Mouse (Mus musculus): ENCODE results near the gene Xiap. TPM values are rescaled to one million over a fixed set of nuclear protein-coding genes. Genes with fewer than 3 reads are reported as not detected.
"Not testable (repeated sequence)": the region's sequence is repeated elsewhere in the genome, so short reads cannot be mapped to it uniquely, and the experiment has no call there.

Gene Xiap
- 10 to 100 TPM; 67.7 to 69.9 TPM for total RNA-seq (2021)
- long read RNA-seq, experiment 1, partial matches to known transcripts = 0 of 3 reads
- long read RNA-seq, experiment 1, other reads (novel, unspliced or antisense) = 3 of 3 reads
- long read RNA-seq, experiment 2, full-length matches to known transcripts = 1 of 14 reads
- long read RNA-seq, experiment 2, partial matches to known transcripts = 1 of 14 reads
- long read RNA-seq, experiment 2, other reads (novel, unspliced or antisense) = 12 of 14 reads

DNA sequence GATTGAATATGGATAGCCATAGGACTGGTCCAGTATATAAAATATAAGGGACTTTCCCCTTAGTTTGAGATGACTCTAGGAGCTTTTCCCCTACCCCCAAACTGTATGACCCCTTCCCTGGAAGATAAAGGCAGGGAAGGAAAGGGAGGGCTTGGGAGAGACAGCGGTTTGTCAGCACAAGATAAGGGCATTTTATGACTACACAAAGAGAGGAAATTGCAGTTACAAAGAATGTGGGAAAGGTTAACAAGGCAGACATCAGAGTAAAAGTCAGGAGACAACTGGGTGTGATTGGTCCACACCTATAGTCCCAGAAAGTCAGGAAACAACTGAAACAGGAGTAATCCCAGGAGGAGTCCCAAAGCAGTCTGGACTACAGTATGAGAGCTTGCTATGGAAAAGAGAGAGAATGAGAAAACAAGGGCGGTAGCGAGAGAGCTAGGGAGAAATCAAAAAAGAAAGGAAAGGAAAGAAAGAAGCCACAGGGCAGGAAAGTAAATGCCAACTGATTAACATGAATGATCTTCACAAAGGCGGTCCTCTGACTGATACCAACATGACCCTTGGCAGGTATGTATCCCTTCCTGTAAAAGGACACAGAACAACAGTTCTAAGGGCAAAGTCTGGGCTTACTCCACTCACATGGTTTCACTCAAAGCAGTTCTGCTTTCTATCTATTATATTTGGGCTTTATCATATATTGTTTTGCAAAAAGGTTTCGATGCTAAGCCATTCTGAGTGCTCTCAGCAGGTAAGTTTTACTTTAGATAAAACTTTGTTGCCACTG is at the start of gene Xiap:
TSS of gene Xiap (plus strand) at position 398 of the 787 bp plus-strand sequence.
- DNase-seq (ENCODE audit: low spot score in 2 of 2) = no peak

- DNase-seq (ENCODE audit: low spot score in 2 of 2) = no peak
Measured at GRCm38 (mm10) chrX:42012677-42013208, 46.7 kb upstream of the Xiap start.

- no peak for DNase-seq (ENCODE audit: low spot score in 2 of 2)
Measured at GRCm38 (mm10) chrX:42013776-42014175, 45.7 kb upstream of the Xiap start.

GRCm38 (mm10) chrX:42014502-42014901 is 45.0 kb upstream of the Xiap start:
- DNase-seq (ENCODE audit: low spot score in 2 of 2) = no peak

DNA sequence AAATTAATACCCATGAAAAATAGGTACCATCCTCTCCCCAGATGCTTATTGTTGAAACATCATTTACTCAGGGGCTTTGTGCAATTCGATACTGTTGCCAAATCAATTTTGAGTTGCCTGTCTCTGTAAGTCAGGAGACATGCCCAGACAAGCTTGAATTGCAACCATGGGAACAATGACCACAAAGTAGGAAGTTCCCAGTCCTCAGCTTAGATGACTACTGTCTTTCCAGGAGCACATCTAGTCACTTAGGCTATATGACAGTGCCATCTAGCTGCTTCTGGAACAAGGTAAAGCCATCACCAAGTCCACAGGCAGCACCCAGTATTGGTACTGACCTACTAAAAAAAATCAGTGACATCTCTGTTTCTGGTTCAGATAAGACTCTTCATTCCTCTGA is 41.4 kb upstream of the Xiap start:
- no peak for DNase-seq (ENCODE audit: low spot score in 2 of 2)

DNA sequence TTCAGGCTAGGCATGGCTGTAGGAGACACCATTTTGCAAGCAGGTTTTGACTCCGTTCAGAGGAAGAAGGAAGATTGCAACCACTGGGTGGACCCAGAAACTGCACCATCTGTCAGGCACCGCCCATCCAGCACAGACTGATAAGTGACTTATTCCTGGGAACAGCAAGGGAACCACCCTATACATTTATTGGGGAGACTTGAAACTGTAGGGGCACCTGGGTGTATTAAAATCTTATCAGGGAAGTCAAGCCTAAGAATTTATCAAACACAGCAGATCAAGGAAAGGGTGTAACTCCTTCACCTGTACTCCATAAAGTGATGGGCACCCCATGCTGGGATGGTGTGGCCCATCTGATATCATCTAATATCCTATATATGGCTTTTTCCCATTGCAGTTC is 40.0 kb upstream of the Xiap start:
- DNase-seq (ENCODE audit: low spot score in 2 of 2) = no peak

- not testable (repeated sequence) for DNase-seq (ENCODE audit: low spot score in 2 of 2)
Measured at GRCm38 (mm10) chrX:42025802-42026440, 33.6 kb upstream of the Xiap start.

GRCm38 (mm10) chrX:42026981-42027380 is 32.5 kb upstream of the Xiap start:
- DNase-seq (ENCODE audit: low spot score in 2 of 2) = not testable (repeated sequence)

DNA sequence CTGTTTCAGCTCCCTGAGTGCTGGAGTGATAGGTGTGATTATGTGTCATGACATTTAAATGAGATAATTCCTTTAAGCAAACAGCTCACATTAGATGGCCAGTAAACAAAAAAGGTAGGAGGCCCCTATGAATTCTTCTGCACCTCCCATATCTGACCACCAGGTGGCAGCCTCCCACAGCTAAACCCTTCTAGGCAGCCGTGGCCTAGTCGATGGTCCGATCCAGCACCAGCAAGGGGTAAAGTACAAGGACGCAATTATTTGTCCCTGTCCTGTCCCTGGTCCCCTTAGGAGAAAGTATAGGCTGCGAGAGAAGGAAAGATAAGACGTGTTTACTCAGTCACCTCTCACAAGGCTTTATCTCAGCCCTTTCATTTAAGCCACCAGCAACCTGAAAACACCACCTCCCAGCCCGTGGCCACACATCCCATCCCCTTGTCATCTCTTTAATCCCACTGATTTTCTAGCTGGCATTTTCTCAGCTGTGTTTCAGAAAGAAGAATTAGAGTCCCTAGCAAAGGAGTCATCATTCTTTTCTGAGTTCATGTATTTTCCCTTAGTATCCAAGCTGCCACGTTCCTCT is 26.3 kb upstream of the Xiap start:
- DNase-seq (ENCODE audit: low spot score in 2 of 2) = peak; percentile 17 to 45

DNA sequence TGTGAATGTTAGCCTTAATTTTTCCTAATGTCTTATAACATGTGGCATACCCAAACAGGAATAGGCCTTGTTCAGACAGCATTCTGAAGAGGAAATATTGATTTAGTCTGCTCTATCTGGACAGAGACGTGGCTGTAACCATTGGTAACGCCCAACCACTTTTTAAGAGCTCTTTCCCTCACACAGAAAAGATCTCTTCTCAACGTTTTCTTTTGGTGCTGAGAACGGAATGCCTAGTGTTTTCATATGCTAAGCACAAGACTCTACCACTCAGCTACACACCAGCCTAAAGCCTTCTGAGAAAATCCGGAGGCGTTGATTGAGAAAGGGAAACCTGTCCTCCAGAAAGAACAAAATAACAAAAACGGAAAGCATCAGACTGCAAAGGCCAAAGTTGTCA is 25.6 kb upstream of the Xiap start:
- DNase-seq (ENCODE audit: low spot score in 2 of 2) = no peak

- DNase-seq (ENCODE audit: low spot score in 2 of 2) = no peak
Measured at GRCm38 (mm10) chrX:42039481-42039880, 20.0 kb upstream of the Xiap start.

DNA sequence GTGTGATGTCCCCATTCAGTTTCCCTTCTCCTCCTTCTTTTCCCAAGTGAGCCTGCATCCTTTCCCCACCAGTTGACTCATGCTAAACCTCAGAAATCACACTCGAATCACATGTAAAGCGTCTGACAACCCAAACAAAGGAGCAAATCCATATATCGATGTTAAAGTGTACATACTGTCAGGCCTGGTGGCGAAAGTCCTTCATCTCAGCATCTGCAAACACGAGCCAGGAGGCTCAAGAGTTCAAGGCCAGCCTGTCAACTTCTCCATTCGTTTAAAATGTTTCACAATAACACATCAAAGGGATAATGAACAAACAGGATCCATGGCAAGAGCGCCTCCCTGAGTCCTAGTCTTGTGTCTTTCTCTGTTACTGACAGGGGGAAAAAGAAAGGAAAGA is 14.5 kb upstream of the Xiap start:
- DNase-seq (ENCODE audit: low spot score in 2 of 2) = peak in 1 of 2 experiments; percentile 3

- DNase-seq (ENCODE audit: low spot score in 2 of 2) = no peak
Measured at GRCm38 (mm10) chrX:42050652-42051643, 8.5 kb upstream of the Xiap start.

DNA sequence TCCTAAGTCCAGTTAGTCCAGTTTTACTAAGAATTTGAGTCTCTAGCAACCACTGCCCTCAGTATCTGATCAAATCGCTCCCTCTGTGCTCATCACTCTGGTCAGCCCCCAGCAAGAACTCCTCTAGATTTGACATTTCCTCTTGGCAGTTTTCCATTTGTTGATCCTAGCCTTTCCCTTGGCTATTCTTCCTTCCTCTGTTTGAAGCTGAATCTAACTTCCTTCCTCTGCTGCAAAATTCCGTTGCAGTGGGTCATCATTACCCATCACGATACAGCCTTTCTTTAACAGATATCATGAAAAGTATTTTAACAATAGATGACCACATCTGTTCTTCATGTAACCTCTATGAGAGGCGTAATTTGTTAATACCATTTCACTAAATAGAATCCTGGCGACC is 2.5 kb upstream of the Xiap start:
- DNase-seq (ENCODE audit: low spot score in 2 of 2) = no peak

GRCm38 (mm10) chrX:42057873-42058272 is 1.6 kb upstream of the Xiap start:
- no peak for DNase-seq (ENCODE audit: low spot score in 2 of 2)

DNA sequence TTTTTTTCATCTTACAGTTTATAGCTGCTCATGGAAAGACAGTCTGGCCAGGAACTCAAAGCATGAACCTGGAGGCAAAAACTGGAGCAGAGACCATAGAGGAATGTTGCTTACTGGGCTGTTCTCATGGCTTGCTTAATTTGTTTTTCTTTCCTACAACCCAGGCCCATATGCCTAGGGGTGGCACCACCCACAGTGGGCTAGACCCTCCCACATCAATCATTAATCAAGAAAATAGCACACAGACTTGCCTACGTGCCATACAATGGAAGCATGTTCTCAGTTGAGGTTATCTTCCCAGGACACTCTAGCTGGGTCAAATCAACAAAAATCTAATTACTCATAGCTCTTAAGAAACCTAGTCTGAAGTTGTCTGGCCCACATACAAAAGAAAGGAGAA is 4.1 kb downstream of the Xiap start:
- DNase-seq (ENCODE audit: low spot score in 2 of 2) = no peak

DNA sequence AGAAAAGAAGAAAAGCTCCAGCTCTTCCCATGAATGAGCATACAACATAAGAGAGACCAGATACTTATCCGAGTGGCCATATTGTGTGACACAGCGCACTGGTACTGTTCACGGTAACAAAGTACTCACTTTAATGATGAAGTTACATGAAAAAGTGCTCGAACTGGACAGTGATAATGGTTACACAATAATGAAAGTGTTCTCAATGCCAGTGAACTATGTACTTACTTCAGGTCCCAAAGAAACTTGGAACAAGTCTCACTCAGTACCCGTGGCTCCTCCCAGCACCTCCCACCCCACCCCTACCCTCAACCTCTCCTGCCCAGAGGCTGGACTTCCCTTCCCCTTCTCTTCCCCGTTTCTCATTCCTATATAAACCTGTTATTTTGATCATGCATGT is 5.6 kb downstream of the Xiap start:
- DNase-seq (ENCODE audit: low spot score in 2 of 2) = no peak

DNA sequence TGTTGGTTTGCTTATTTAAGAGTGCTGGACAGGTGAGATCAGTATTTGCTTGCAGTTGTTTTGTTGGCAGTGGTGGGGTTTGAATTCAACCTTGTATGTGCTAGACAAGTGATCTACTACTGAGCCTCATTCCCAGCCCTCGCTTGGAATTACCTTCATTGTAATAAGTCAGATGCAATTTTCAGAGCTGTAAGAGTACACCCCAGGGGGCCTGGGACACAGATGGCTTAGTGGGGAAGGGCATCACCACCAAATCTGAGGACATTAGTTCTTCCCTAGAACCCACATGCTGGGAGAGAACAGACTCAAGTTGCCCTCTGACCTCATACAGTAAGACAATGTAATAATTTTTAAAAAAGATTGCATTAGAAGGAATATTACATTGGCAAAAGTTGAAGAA is 7.3 kb downstream of the Xiap start:
- DNase-seq (ENCODE audit: low spot score in 2 of 2) = no peak

- DNase-seq (ENCODE audit: low spot score in 2 of 2) = peak; percentile 30 to 37
Measured at GRCm38 (mm10) chrX:42067791-42068200, 8.3 kb downstream of the Xiap start.

DNA sequence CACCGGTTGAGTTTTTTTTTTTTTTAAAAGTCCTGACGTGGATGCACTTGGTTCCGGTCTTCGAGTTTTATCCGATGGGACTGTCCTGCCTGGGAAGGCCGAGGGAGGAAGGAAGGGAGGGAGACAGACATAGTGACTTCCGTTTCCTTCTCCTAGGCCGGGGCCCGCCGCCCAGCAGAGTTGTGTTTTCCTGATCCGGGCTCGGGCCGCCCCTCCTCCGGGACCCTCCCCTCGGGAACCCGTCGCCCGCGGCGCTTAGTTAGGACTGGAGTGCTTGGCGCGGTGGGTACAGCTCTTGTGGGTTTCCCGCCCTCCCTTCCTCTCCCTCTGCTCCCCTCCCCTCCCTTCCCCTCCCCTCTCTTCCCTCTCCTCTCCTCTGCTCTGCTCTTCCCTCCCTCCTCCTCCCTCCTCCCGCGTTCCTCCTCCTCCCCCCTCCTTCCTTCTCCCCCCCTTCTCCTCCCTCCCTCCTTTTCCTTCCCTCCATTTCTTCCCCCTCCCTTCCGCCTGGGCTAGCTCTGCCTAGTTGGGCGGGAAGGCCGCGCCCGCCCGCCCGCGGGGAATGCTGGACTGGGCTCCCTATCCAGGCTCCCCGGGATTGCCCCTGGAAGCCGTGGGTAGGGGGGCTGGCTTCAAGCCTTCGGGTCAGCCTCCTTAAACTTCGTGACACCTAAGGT is 8.9 kb downstream of the Xiap start:
- DNase-seq (ENCODE audit: low spot score in 2 of 2) = peak; percentile 42 to 51
